8 mouse cellular contexts compared by ENCODE assay signal in genomic region chr12:33379624-33380445, GRCm38 (mm10). TPM values are rescaled to one million over a fixed set of nuclear protein-coding genes. Genes with fewer than 3 reads are reported as not detected.
DNase-seq lines count a peak whose midpoint lies in the region; ATAC-seq and TF ChIP-seq lines count a peak whose summit lies in the region.

No protein-coding gene starts in this region.

- TF ChIP-seq CTCF in MEL (IDR thresholded peaks at IDR 0.05 in 2 of 3, conservative IDR thresholded peaks at IDR 0.05 in 1 of 3; ENCODE audit: control insufficient read depth in 1 of 3, insufficient read depth in 1 of 3, low read depth in 2 of 3, low read length in 3 of 3, poor library complexity in 1 of 3, severe bottlenecking in 1 of 3) = peak; percentile 73 to 96 (median 91)
- peak; percentile 75 for TF ChIP-seq CTCF in cerebellum, adult 2 months (IDR thresholded peaks at IDR 0.05; ENCODE audit: borderline replicate concordance, insufficient read depth, low read depth, low read length)
- TF ChIP-seq CTCF in forebrain, postnatal 0 days (IDR thresholded peaks at IDR 0.05; ENCODE audit: low read depth) = peak; percentile 81

- H3K27ac ChIP-seq in MEL (ENCODE audit: control insufficient read depth, low read depth, low read length) = no peak overlapping the region
- no peak overlapping the region for H3K27ac ChIP-seq in cerebellum, adult 2 months (ENCODE audit: insufficient read depth, low read length)
- H3K27ac ChIP-seq in forebrain, postnatal 0 days (ENCODE audit: low read depth, low read length) = no peak overlapping the region
- no peak overlapping the region for H3K27ac ChIP-seq in lung, embryonic 15.5 days

- H3K4me3 ChIP-seq in MEL (ENCODE audit: control insufficient read depth in 1 of 2, insufficient read depth in 1 of 2, low read depth in 2 of 2, low read length in 2 of 2) = peak overlapping the region; percentile 22 to 61; a peak in 3 of 4 replicates
- H3K4me3 ChIP-seq in cerebellum, adult 2 months (replicated peaks; ENCODE audit: insufficient read depth, low read depth, low read length) = peak overlapping the region; percentile 43
- no peak overlapping the region for H3K4me3 ChIP-seq in forebrain, postnatal 0 days (ENCODE audit: low read depth, low read length)
- H3K4me3 ChIP-seq in lung, embryonic 15.5 days = peak overlapping the region; percentile 22

- ATAC-seq in forebrain, postnatal 0 days = peak; percentile 88
- ATAC-seq in lung, embryonic 15.5 days (ENCODE audit: borderline replicate concordance, extremely low read depth, low FRiP score, low TSS enrichment) = peak; percentile 87; the same call in 1 of the 2 replicates

- no peaks in the 10 kb centered on the region for H3K79me2 ChIP-seq in MEL (ENCODE audit: control insufficient read depth, insufficient read depth, low read length, poor library complexity)

- DNase-seq in MEL (ENCODE audit: low read depth, low spot score) = peak; percentile 90
- DNase-seq in cerebellum, adult 2 months = peak; percentile 53 to 65
- peak; percentile 86 for DNase-seq in forebrain, postnatal 0 days
- peak; percentile 83 for DNase-seq in heart, postnatal 4 days
- DNase-seq in layer of hippocampus, adult 8-10 months (ENCODE audit: low spot score in 2 of 2) = peak; percentile 67 to 75
- peak; percentile 32 for DNase-seq in ovary, adult 18-20 months (ENCODE audit: low spot score)
- DNase-seq in thymus, postnatal 0 days (ENCODE audit: low spot score) = peak; percentile 81

- 18% methylated on average over 22 of the region's 22 CpGs for WGBS in cerebellum, adult 2 months
- WGBS in forebrain, postnatal 0 days = 22% methylated on average over 22 of the region's 22 CpGs
- 16% methylated on average over 22 of the region's 22 CpGs for WGBS in lung, embryonic 15.5 days

- peak overlapping the region; percentile 58 for H3K9ac ChIP-seq in MEL (ENCODE audit: control insufficient read depth, low read depth, low read length, poor library complexity, severe bottlenecking)
- H3K9ac ChIP-seq in forebrain, postnatal 0 days = no peak overlapping the region
- H3K9ac ChIP-seq in lung, embryonic 15.5 days = no peak overlapping the region

- no peaks in the 10 kb centered on the region for H3K4me1 ChIP-seq in MEL (ENCODE audit: control insufficient read depth in 1 of 2, insufficient read depth in 2 of 2, low read length in 2 of 2)
- H3K4me1 ChIP-seq in cerebellum, adult 2 months (ENCODE audit: control insufficient read depth, insufficient read depth, low read length) = no peaks in the 10 kb centered on the region
- H3K4me1 ChIP-seq in forebrain, postnatal 0 days (ENCODE audit: insufficient read depth) = no peaks in the 10 kb centered on the region
- H3K4me1 ChIP-seq in lung, embryonic 15.5 days = no peaks in the 10 kb centered on the region

- no peak for TF ChIP-seq POLR2A in MEL (IDR thresholded peaks at IDR 0.05; ENCODE audit: control insufficient read depth in 1 of 2, insufficient read depth in 1 of 2, low read depth in 1 of 2, low read length in 2 of 2, poor library complexity in 1 of 2)
- no peak for TF ChIP-seq POLR2A in cerebellum, adult 2 months (IDR thresholded peaks at IDR 0.05; ENCODE audit: borderline replicate concordance, insufficient read depth, low read length)

- H3K36me3 ChIP-seq in MEL (ENCODE audit: control insufficient read depth in 1 of 2, insufficient read depth in 2 of 2, low read length in 2 of 2) = no peaks in the 10 kb centered on the region
- H3K36me3 ChIP-seq in forebrain, postnatal 0 days (ENCODE audit: insufficient read depth) = no peaks in the 10 kb centered on the region
- H3K36me3 ChIP-seq in lung, embryonic 15.5 days = no peaks in the 10 kb centered on the region

- no peak for TF ChIP-seq EP300 in MEL (IDR thresholded peaks at IDR 0.05; ENCODE audit: low read depth in 1 of 2, low read length in 2 of 2)

- H3K9me3 ChIP-seq in MEL (replicated peaks; ENCODE audit: insufficient read depth, low read length) = no peaks in the 10 kb centered on the region
- no peaks in the 10 kb centered on the region for H3K9me3 ChIP-seq in forebrain, postnatal 0 days (ENCODE audit: low read length)
- H3K9me3 ChIP-seq in lung, embryonic 15.5 days = no peaks in the 10 kb centered on the region

- peak overlapping the region; percentile 39 for H3K4me2 ChIP-seq in forebrain, postnatal 0 days (ENCODE audit: low read depth)
- peak overlapping the region; percentile 56 for H3K4me2 ChIP-seq in lung, embryonic 15.5 days

- H3K27me3 ChIP-seq in MEL (ENCODE audit: control insufficient read depth in 1 of 2, insufficient read depth in 2 of 2, low read length in 2 of 2) = no peaks in the 10 kb centered on the region; a peak in 1 of 4 replicates
- no peaks in the 10 kb centered on the region for H3K27me3 ChIP-seq in cerebellum, adult 2 months (ENCODE audit: control insufficient read depth, insufficient read depth, low read length)
- no peaks in the 10 kb centered on the region for H3K27me3 ChIP-seq in forebrain, postnatal 0 days (ENCODE audit: insufficient read depth, low read length)
- no peaks in the 10 kb centered on the region for H3K27me3 ChIP-seq in lung, embryonic 15.5 days

- TF ChIP-seq RAD21 in MEL (IDR thresholded peaks at IDR 0.05; ENCODE audit: low read depth, low read length) = peak; percentile 77

TF ChIP-seq in MEL, 35 proteins besides CTCF, POLR2A, EP300 and RAD21:
- TF ChIP-seq USF1 (IDR thresholded peaks at IDR 0.05; ENCODE audit: low read depth, low read length) = peak; percentile 90
- no peak for TF ChIP-seq ELF1 (IDR thresholded peaks at IDR 0.05; ENCODE audit: low read depth, low read length)
- no peak for TF ChIP-seq KAT2A (conservative IDR thresholded peaks at IDR 0.05; ENCODE audit: low read depth, low read length)
- TF ChIP-seq MYC (IDR thresholded peaks at IDR 0.05; ENCODE audit: low read depth, low read length) = peak; percentile 94
- no peak for TF ChIP-seq CHD2 (IDR thresholded peaks at IDR 0.05; ENCODE audit: low read length)
- peak; percentile 71 for TF ChIP-seq BHLHE40 (IDR thresholded peaks at IDR 0.05; ENCODE audit: borderline replicate concordance, low read depth, low read length)
- TF ChIP-seq POLR2AphosphoS2 (IDR thresholded peaks at IDR 0.05; ENCODE audit: low read length) = no peak
- peak in 1 of 2 experiments; percentile 43; a peak in 1 of 4 replicates for TF ChIP-seq USF2 (IDR thresholded peaks at IDR 0.05; ENCODE audit: borderline replicate concordance in 1 of 2, insufficient read depth in 1 of 2, low read depth in 1 of 2, low read length in 2 of 2)
- peak; percentile 72 for TF ChIP-seq SMC3 (IDR thresholded peaks at IDR 0.05; ENCODE audit: low read depth, low read length)
- peak; percentile 92 for TF ChIP-seq MXI1 (IDR thresholded peaks at IDR 0.05; ENCODE audit: low read depth, low read length)
- peak; percentile 94 for TF ChIP-seq MAX (IDR thresholded peaks at IDR 0.05; ENCODE audit: low read length)
- peak; percentile 58 for TF ChIP-seq ZC3H11A (IDR thresholded peaks at IDR 0.05; ENCODE audit: low read depth, low read length)
- peak; percentile 82 for TF ChIP-seq SIN3A (IDR thresholded peaks at IDR 0.05; ENCODE audit: low read length)
- no peak for TF ChIP-seq RCOR1 (IDR thresholded peaks at IDR 0.05; ENCODE audit: low read depth, low read length)
- TF ChIP-seq CHD1 (IDR thresholded peaks at IDR 0.05; ENCODE audit: low read depth, low read length) = no peak
TF ChIP-seq in MEL: peak in this region for 9.

RNA-seq across cellular contexts. Expression of gene Efcab10, which starts 14.8 kb away (rescaled TPM):
- not detected in 2 replicates for total RNA-seq in MEL (2012; rRNA removed)
- polyA plus RNA-seq in MEL (2012; ENCODE audit: insufficient read depth in 1 of 2, insufficient read length in 2 of 2, low read depth in 1 of 2, low replicate concordance in 2 of 2, missing spikeins in 1 of 2) = not detected
- 0.95 and 1.5 TPM in 2 replicates for polyA plus RNA-seq in cerebellum, adult 2 months (2012; rRNA removed)
- total RNA-seq in forebrain, postnatal 0 days (2014; rRNA removed) = 2.8 and 3.3 TPM in 2 replicates
- 5.8 and 7.1 TPM in 2 replicates for polyA plus RNA-seq in forebrain, postnatal 0 days (2015; fragmentation: Nextera tagmentation; extraction: Ambion mirVana)
- not detected for total RNA-seq in heart, postnatal 4 days (2021)
- 1 to 10 TPM; 1.0 to 4.4 (median 2.0) TPM for total RNA-seq in layer of hippocampus, adult 8-10 months (2022)
- polyA plus RNA-seq in lung, embryonic 15.5 days (2015; fragmentation: Nextera tagmentation; extraction: Ambion mirVana) = 2.2 and 2.6 TPM in 2 replicates
- polyA plus RNA-seq in thymus, postnatal 0 days (2015; fragmentation: Nextera tagmentation; extraction: Ambion mirVana) = 0.36 and 0.46 TPM in 2 replicates

RNA-seq across cellular contexts. Expression of gene Twistnb, which starts 49.6 kb away (rescaled TPM):
- 25.3 and 25.9 TPM in 2 replicates for total RNA-seq in MEL (2012; rRNA removed)
- polyA plus RNA-seq in MEL (2012; ENCODE audit: insufficient read depth in 1 of 2, insufficient read length in 2 of 2, low read depth in 1 of 2, low replicate concordance in 2 of 2, missing spikeins in 1 of 2) = 10 to 100 TPM; 22.1 to 44.6 TPM
- polyA plus RNA-seq in cerebellum, adult 2 months (2012; rRNA removed) = 8.4 and 9.3 TPM in 2 replicates
- 21.1 and 25.4 TPM in 2 replicates for total RNA-seq in forebrain, postnatal 0 days (2014; rRNA removed)
- 58.5 and 64.3 TPM in 2 replicates for polyA plus RNA-seq in forebrain, postnatal 0 days (2015; fragmentation: Nextera tagmentation; extraction: Ambion mirVana)
- 10 to 100 TPM; 14.2 to 14.5 TPM for total RNA-seq in heart, postnatal 4 days (2021)
- total RNA-seq in layer of hippocampus, adult 8-10 months (2022) = 10 to 100 TPM; 13.4 to 15.9 (median 14.2) TPM
- polyA plus RNA-seq in lung, embryonic 15.5 days (2015; fragmentation: Nextera tagmentation; extraction: Ambion mirVana) = 50.6 and 51.3 TPM in 2 replicates
- polyA plus RNA-seq in thymus, postnatal 0 days (2015; fragmentation: Nextera tagmentation; extraction: Ambion mirVana) = 105 and 116 TPM in 2 replicates

Comparison
In these comparisons a context has a peak if more than half of its experiments do, and no peak if none do; other contexts are left out.
1. DNase-seq: peak in every context shown above with its lines; median percentile 90 in MEL; 86 in forebrain, postnatal 0 days; 83 in heart, postnatal 4 days; 81 in thymus, postnatal 0 days; 71 in layer of hippocampus, adult 8-10 months; 59 in cerebellum, adult 2 months; 32 in ovary, adult 18-20 months.